Mouse (Mus musculus) E14TG2a.4 (cell line): Measurements from ENCODE around the gene Tmem131l.
"Not testable (repeated sequence)": the region's sequence is repeated elsewhere in the genome, so short reads cannot be mapped to it uniquely, and the experiment has no call there.

Experiments
- CTCF ChIP-seq: conservative IDR thresholded peaks from 2 replicates; pipeline ENCODE4 v1.5.1; 2014; ENCODE audit warnings: low read length
- NANOG ChIP-seq: IDR thresholded peaks from 2 replicates; pipeline ENCODE4 v1.6.1; 2014; ENCODE audit warnings: borderline replicate concordance, low read length, mixed read lengths

DNA sequence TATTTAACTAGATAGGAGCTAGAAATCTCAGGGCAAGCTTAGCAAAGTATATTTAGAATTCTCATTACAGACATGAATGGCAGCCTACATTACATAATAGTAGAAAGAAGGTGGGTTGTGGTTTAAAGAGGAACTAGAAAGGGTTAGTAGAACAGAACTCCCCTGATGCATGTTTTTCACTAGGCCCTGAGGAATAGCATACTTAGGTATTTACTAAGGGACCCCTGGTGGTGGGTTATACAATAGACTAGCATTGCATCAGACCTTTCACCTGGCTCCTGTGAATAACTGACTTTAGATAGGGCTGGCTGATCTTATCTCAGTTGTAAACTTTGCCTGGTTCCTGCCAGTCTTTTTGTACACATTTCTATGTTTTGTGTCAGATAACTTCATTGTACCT is 172.9 kb downstream of the Tmem131l start:
- TF ChIP-seq CTCF = peak; percentile 25
- not testable (repeated sequence) for TF ChIP-seq NANOG
